Mouse (Mus musculus) liver, postnatal 0 days (tissue): ENCODE measurements around the gene Zfp184.

ENCODE experiments used
- CTCF ChIP-seq: sonication (generic); IDR thresholded peaks from 2 replicates; pipeline ENCODE4 v1.5.1; 2016; ENCODE audit warnings: antibody characterized with exemption, low read depth
- EP300 ChIP-seq: IDR thresholded peaks from 2 replicates; pipeline ENCODE4 v1.6.1; 2016; ENCODE audit warnings: antibody characterized with exemption, low read depth, mild to moderate bottlenecking

DNA sequence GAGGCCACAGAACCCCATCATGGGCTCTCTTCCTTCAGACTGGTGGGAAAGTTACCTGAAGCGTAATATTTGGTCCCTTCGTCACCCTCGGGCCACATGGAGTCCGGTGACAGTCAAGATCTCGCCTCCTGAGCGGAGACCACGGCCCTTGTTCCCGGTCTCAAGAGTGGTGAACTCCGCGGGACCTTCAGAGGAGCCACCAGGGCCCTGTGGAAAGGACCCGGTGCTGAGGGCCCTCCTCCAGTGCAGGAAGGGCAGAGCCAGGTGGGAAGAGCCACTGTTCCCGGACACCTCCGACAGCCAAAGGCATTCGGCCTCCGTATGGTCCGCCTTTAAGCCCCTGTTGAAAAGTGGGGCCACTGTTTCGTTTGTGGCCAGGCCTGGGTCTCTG, 36.9 kb downstream of the Zfp184 start:
- TF ChIP-seq EP300: no peak
- TF ChIP-seq CTCF: no peak
